Mouse (Mus musculus) C2C12 (cell line): ENCODE results near the gene Lysmd1.

Source experiments
- CEBPB ChIP-seq: IDR thresholded peaks from one replicate; pipeline ENCODE4 v1.6.1; 2011; ENCODE audit warnings: low read depth, mild to moderate bottlenecking, control low read depth, moderate library complexity
- CTCF ChIP-seq: IDR thresholded peaks from one replicate; pipeline ENCODE4 v1.5.1; 2011; ENCODE audit not compliant: control insufficient read depth, insufficient read depth, insufficient read length

DNA sequence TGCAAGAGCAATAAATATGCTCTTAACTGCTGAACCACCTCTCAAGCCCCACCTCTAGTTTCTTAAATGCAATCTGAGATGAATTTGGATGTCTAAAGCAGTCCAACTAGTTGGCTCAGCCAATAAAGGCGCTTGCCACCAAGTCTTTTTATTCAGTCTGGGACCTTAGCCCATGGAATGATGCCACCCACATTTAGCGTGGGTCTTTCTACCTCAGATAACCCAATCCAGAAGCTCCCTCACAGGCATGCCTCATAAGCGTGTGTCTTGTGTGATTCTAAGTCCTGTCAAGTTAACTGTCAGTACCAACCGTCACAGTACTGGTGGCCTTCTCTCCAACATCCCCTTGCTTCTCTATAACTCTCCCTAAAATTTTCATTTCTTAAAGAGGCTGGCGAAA is 45.1 kb downstream of the Lysmd1 start:
- no peak for TF ChIP-seq CTCF
- TF ChIP-seq CEBPB, result no peak
